Mouse (Mus musculus) kidney, postnatal 0 days (tissue): ENCODE measurements around the gene Ulk1. TPM values are rescaled to one million over a fixed set of nuclear protein-coding genes. Genes with fewer than 3 reads are reported as not detected.

Experiments
- ATAC-seq: fragments of 200-750 bp; cut with Nextera tagmentation; replicated peaks from 2 replicates; pipeline ENCODE4 v1.8.0; 2017; ENCODE audit warnings: low read depth, moderate number of reproducible peaks, moderate TSS enrichment, moderate library complexity; ENCODE audit not compliant: low FRiP score
- DNase-seq: peaks from one replicate; pipeline ENCODE4 v3.0.0-alpha.2; 2016; ENCODE audit warnings: low spot score
- H3K27ac ChIP-seq: fragments of 300-500 bp; sonication (generic); 2 replicates; pipeline ENCODE4 v1.5.1; 2014; ENCODE audit warnings: mild to moderate bottlenecking
- H3K27me3 ChIP-seq: fragments of 300-500 bp; sonication (generic); 2 replicates; pipeline ENCODE4 v1.6.1; 2014; ENCODE audit warnings: low read length, mixed read lengths; ENCODE audit not compliant: insufficient read depth
- H3K36me3 ChIP-seq: fragments of 300-500 bp; sonication (generic); 2 replicates; pipeline ENCODE4 v1.6.1; 2014; ENCODE audit warnings: low read length, mixed read lengths; ENCODE audit not compliant: insufficient read depth
- H3K4me1 ChIP-seq: fragments of 300-500 bp; sonication (generic); replicated peaks from 2 replicates; pipeline ENCODE4 v1.6.1; 2014; ENCODE audit warnings: antibody characterized with exemption, low read length, mixed read lengths; ENCODE audit not compliant: insufficient read depth
- H3K4me2 ChIP-seq: fragments of 300-500 bp; sonication (generic); 2 replicates; pipeline ENCODE4 v1.6.1; 2014; ENCODE audit warnings: mild to moderate bottlenecking, low read length, moderate library complexity, mixed read lengths
- H3K4me3 ChIP-seq: fragments of 300-500 bp; sonication (generic); replicated peaks from 2 replicates; pipeline ENCODE4 v1.5.1; 2014; ENCODE audit warnings: low read depth, low read length
- H3K9ac ChIP-seq: fragments of 300-500 bp; sonication (generic); 2 replicates; pipeline ENCODE4 v1.6.1; 2014; ENCODE audit warnings: low read depth, low read length
- H3K9me3 ChIP-seq: fragments of 300-500 bp; sonication (generic); replicated peaks from 2 replicates; pipeline ENCODE4 v1.6.1; 2016; ENCODE audit warnings: low read length, inconsistent platforms, mixed read lengths
- CTCF ChIP-seq: IDR thresholded peaks from 2 replicates; pipeline ENCODE4 v1.5.1; 2016; ENCODE audit warnings: antibody characterized with exemption, low read depth, mild to moderate bottlenecking, moderate library complexity
- WGBS: fragments of 180-500 bp; shearing (Covaris S2); extraction: QIAGEN DNeasy Blood & Tissue Kit; methylation state at CpG from one replicate; pipeline ENCODE4 v1.1.7; 2014; 5-methylcytosine and 5-hydroxymethylcytosine counted together
- polyA plus RNA-seq: library from polyadenylated mRNA; unstranded; fragments of >200 nt; fragmentation: Nextera tagmentation; extraction: Ambion mirVana; gene quantifications from 2 replicates; pipeline ENCODE4 v1.2.1, GENCODE M21; 2015

The Ulk1 gene
- polyA plus RNA-seq, 1 experiment from 2014 or later: 12.2 TPM

DNA sequence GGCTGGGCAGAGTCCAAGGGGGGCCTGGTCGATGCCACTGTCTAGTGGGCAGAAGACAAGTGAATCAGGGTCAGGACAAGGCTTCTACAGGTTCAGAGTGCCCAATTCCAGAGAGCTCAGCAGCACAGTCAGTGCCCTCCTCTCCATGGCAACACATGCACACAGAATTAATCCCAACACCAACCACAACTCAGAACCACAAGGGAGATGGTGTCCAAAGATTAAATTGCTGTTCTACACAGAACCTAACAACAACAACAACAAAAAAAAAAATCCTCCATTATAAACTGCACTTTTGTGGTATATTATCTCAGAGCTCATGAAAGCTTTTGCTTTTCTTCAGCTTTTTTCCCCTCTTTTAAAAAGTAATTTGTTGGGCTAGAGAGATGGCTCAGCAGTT lies 74.3 kb downstream of the Ulk1 start:
- no peak for TF ChIP-seq CTCF

More for the DNA sequence above, 74.3 kb downstream of the Ulk1 start:
- ATAC-seq (no peak), DNase-seq (no peak)
- Histone ChIP-seq H3K4me1 (no peaks in the 10 kb centered on the region), H3K36me3 (peaks cover 36% of the 10 kb centered on the region), H3K9me3 (no peaks in the 10 kb centered on the region), H3K4me3 (no peak overlapping the region), H3K27ac (no peak overlapping the region), H3K4me2 (no peak overlapping the region), H3K9ac (no peak overlapping the region), H3K27me3 (no peaks in the 10 kb centered on the region)
- 94% methylated on average over 1 of the region's 1 CpGs for WGBS

Other genes with a start within 250 kb of the Ulk1 start
- gene Noc4l, start 156.7 kb downstream of the Ulk1 start, polyA plus RNA-seq: 33.8 and 37.1 TPM in 2 replicates
- gene Ddx51, start 156.6 kb downstream of the Ulk1 start, polyA plus RNA-seq: 14.2 and 15.6 TPM in 2 replicates
- gene Ep400, start 39.4 kb downstream of the Ulk1 start, polyA plus RNA-seq: 21.6 and 31.7 TPM in 2 replicates
- 34.3 and 36.9 TPM in 2 replicates for gene Pus1, start 29.4 kb downstream of the Ulk1 start, polyA plus RNA-seq
- gene Hscb, start 29.7 kb upstream of the Ulk1 start, polyA plus RNA-seq: 51.3 and 52.2 TPM in 2 replicates
- gene Chek2, start 29.9 kb upstream of the Ulk1 start, polyA plus RNA-seq: 12.9 and 14.3 TPM in 2 replicates
- gene Ttc28, start 69.7 kb upstream of the Ulk1 start, polyA plus RNA-seq: 8.1 and 8.7 TPM in 2 replicates